Mouse (Mus musculus): ENCODE measurements at regions not wholly inside any gene's neighbourhood (a gene's known extent, or its start where the extent isn't known, plus 50 kb on each side); places are given as distances from the start of the nearest gene placed in this dataset.
"Not testable (repeated sequence)": the region's sequence is repeated elsewhere in the genome, so short reads cannot be mapped to it uniquely, and the experiment has no call there.

DNA sequence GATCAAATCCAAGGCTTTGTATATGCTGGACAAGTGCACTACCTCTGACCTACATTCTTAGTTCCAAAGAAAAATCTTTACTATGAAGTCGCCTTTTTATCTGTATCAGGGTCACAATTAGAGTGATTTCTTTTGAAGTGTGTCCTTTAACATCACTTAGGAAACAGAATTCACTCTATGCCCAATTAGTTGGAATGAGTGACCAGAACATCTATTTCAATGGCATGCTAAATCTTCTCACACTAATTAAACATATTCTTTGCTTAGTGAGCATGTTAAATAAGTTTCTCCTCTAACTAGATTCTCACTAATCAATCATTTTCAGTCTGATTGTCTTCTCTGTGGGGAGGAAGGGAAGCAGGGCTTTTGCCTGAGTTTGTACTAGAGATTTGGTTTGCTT, 84.9 kb downstream of the Arl6ip6 start:
- DNase-seq (ENCODE audit: low read depth, low spot score), result no peak

DNA sequence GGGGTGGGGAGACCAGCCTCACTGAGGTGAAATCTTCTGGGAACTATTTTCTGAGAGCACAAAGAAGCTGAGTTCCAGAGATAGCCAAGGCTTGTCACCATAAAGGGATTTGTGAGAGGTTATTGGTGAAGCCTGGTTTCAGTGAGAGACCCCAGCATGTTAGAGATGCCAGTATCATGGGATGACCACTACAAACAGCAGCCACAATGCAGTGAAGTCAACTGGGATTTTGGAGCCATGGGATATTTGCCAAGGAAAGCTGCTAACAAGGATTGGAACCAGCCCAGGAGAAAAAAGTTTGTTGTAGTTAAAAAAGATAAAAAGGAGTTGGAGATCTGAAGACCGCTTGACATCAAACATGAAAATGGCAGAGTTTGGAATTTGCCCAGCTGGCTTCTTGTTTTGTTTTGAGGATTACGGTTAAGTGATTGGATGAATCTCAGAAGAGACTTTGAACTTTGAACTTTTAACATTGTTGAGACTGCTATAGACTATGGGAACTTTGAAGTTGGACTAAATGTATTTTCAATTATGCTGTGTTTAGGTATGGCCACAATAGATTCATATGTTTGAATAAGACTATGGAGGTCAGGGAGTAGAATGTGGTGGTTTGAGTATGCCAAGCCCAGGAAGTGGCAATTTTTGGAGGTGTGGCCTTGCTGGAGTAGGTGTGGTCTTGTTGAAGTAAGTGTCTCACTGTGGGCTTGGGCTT, 110.3 kb downstream of the Arl6ip6 start:
- no peak for DNase-seq (ENCODE audit: low read depth, low spot score)

DNA sequence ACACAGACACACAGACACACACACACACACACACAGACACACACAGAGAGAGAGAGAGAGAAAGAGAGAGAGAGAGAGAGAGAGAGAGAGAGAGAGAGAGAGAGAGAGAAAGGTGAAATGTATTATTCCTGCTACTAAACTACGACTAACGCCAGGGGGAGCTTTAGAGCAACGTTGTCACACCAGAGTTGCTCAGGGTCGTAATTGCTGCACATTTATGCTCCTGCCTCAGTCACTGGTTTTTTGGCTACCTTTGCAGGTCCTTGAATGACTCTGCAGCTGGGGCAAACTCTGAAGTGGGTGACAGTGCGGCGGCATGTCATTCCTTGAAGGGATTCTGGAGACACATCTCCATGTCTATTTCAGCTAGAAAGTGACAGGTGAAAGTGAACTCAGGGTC, 139.2 kb downstream of the Arl6ip6 start:
- DNase-seq (ENCODE audit: low read depth, low spot score), result peak; percentile 64

DNA sequence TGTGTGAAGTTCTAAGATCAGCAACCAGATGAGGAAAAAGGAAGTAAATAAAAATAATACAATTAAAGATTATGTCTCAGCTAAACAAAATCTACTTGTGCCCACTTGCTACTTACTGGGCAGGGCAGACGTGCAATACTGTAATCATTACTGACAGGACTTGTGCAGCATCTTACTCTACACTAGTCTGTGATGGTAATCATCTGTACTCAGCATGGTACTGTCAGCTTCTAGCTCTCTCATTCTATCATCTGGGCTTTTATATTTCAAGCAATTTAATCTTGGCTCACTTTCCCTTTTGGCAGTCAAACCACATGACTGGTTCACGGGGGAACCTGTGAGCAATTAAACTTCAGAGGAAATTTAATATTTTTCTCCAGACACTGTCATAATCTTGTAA, 167.5 kb downstream of the Arl6ip6 start:
- no peak for DNase-seq (ENCODE audit: low read depth, low spot score)

DNA sequence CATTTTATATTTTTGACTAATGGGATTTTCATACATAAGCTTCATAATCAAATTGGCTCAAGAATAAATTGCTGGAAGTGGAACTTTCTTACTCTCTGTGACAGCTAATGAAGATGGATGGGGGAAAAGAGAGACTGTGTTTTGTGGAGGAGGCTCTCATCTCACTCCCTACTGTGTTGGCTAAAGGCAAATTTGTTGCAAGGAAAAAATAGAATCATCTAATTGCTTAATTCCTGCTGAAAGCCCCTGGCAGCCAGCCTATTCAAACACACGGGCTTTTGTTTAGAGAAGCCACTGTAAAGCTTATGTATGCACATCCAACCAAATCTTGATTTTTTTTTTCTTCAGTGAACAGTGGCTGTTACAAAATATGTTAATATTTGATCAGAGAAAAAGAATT, 190.8 kb downstream of the Arl6ip6 start:
- DNase-seq (ENCODE audit: low read depth, low spot score), result no peak

DNA sequence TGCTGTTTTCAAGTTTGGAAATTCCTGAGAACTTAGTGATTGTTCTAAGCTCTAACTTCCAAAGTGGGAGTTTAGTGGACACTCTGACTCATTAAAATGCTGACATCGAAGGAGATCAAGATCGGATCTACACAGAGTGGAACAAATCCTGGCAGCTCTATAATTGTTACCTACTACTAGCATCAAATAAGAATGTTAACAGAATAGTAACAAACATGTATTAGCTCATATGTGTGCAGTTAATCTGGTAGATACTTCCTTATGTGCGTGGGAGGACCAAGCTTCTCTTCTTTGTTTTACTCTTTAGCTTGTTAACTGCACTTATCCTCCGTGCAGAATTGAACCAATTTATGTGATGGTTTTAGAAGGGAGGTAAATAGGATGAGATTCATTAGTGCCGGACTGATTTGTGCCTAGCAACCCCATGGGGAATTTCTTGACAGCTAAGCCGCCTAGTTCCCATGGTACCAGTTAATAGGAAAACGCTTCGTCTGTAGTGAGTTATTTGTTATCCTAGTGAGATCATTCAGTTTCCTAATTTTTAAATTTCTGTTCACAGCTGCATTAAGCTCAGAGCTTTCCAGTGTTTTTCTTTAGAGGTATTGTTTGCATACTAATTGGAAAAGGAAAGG, 193.1 kb downstream of the Arl6ip6 start:
- DNase-seq (ENCODE audit: low read depth, low spot score), result no peak

DNA sequence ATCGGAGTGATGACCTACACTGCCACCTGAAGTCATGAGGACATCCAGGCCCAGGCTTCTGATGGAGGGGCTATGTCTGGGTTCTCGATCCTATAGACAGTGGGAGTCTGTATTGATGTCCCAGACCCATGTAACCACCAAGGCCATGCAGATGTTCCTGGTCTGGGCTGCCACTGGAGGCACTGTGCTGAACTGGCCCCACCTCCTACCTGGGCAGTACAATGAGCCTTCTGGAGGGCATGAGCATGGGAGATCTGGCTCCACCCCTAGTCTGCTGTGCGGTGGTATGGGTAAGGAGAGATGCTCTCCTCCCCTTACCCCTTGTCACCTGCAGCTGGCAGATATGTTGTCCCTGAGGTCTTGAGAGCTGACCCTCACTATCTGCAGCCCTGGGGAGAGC, 197.1 kb downstream of the Arl6ip6 start:
- DNase-seq (ENCODE audit: low read depth, low spot score), result no peak

DNA sequence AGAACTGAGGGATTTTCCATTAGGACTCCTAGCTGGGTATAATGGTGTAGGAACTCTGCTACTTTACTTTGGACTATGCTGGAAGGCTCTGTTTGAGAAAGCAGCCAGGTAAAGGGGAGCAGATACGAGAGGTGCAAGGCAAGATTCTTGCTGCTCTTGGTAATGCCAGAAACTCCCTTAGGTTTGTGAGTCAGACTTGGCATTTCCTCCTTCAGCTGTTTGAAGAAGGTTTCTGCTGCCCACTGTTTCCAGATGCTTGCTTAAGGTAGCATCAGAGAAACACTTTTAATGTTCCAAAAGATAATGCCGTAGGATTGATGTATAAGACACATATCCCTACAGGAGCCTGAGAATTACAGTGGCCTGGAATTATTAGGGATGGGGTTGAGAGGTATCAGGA, 222.9 kb downstream of the Arl6ip6 start:
- DNase-seq (ENCODE audit: low read depth, low spot score), result no peak

DNA sequence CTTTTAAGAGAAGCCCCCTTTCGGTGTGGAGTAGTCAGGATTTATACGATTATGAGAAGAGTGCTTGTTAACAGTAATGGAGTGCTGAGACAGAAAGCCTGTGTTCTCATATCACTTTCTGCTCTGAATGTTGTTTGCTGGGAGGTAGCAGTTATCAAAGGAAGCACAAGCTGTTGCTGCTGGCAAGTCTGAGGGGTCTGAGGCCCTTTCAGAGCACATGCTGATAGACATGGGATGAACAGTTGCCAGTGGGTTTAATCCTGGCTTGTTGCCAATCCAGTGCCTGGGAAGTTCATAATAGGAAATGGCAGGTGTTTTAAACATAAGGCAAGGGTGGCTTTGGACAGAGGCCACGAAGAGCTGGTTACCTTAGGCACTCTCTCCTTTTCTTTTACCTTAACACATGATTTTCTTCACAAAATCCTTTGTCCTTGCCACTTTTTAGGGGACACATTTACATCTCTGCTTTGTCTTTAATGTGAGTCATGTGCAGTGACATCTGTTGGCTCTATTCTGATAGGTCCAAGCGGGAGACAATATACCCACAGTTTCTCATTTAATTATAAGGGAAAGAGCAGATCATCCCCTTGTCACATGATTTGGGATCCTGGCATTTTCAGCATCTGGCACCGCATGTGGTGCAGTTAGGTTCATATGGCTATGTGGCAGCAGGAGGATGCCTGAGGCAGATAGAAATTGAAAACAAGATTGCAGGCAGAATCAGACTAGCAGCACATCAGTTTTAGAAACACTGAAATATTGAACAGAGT, 245.7 kb downstream of the Arl6ip6 start:
- DNase-seq (ENCODE audit: low read depth, low spot score), result no peak

DNA sequence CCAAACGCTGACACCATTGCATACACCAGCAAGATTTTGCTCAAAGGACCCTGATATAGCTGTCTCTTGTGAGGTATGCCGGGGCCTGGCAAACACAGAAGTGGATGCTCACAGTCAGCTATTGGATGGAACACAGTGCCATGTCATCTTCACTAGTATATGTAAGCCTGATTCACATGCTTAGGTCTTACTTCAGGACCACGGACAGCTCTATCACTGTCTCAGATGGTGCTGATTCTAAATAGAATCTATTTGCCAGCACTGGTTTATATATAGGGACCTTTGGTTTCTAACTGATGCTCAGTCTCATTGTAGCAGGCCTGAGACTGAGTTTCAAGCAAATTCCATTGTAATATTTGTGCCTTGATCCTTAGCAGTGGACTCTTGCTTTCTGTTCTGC, 248.8 kb downstream of the Arl6ip6 start:
- DNase-seq (ENCODE audit: low read depth, low spot score), result peak; percentile 69

DNA sequence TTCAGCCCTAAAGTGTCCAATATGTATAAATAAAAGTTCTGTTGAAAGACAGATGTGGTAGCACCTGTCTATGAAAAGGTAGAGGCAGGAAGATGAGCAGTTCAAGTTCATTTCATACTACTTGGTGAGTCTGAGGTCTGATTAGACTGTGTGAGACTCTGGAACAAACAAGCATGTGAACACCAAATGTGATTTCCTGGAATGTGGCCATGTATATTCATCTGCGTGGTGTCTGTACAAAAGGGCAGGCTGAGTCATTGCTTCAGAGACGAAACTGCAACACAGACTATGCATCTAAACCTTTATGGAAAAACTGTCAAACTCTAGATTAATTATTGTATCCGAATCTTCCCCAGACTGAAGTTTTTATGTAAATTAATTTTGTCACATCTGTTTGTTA, 268.7 kb downstream of the Arl6ip6 start:
- no peak for DNase-seq (ENCODE audit: low read depth, low spot score)

DNA sequence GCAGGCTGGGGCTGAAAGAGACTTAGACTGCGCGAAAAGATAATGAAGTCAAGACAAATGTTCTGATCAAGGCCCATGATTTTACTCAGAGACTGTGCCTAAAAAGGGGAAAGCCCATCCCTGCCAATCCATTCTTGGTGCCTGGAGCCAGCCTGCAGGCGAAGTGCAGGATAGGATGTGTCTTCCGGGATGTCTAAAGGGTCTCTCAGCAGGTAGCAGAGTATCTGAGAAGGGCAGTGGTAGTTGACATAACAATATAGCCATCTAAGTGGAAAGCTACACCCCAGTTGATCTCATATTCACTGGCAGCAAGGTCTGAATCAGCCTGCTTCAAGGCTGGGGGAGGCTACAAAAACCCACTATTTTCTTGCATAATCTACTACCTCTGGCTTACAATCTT, 282.9 kb downstream of the Arl6ip6 start:
- peak; percentile 76 for DNase-seq (ENCODE audit: low read depth, low spot score)

DNA sequence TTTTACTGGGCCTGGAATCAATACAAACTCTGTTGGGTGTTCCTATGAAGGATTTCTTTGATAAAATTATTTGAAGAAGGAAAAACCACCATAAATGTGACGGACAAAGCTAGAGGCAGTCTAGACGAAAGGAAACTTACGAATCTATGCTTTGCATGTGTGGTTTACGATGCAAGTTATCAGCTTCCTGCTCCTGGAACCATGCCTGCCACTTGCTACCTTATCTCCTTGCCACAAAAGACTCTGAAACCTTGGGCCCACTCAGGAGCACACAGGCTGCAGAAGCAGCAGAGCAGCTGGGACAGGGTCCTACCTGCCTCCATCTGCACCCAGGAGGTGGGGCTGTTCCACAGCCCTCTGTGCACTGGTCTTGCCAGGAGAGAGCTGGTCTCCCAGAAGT, 287.5 kb downstream of the Arl6ip6 start:
- not testable (repeated sequence) for DNase-seq (ENCODE audit: low read depth, low spot score)

DNA sequence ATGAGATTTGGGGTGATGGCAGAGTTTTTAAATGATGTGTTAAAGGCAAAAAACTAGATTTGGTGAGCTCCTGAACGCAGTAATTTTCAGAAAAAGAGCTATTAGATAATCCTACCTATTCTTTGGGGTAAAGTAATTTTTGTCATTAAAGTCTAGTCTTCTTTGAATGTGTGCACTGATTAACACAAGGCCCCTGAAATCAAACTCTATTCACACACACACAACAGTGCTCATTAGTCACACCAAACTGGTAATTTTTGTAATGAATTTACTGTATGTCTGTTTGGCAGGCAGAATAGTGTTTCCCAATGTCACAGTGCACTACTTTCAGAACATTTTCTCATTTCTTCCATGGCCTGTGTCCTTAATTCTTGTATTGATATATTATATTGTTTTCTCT, 296.8 kb downstream of the Arl6ip6 start:
- DNase-seq (ENCODE audit: low read depth, low spot score), result no peak

DNA sequence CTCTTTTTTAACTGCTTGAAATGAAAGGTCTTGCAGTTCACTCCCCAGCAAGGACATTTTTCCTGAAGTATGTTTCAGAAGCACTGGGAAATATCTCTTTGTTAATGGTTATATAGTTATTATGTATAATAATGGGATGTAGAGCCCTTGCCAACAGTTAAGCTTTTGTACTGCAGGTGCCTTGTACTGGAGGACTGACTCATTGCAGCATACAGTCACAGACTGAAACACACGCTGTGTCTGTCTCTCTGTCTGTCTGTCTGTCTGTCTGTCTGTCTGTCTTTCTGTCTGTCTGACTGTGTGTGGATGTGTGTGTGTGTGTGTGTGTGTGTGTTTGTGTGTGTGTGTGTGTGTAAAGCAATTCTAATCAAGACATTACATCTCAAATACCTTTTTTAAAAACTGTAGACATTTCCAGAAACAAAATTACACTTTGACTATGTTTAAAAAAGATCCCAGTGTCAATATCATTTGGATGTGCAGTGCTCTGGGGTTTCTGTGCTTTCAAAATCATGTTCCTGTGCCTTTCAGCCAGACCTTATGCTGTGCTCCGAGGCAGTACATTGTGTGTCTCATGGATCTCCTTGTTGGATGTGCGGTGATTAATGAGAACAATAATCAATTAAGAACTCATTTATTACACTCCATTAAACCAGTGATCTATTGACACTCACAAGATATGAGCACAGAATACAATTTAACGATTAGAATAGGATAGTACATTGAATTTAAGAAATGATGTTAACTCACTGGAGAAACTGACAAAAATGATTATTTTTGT, 299.5 kb downstream of the Arl6ip6 start:
- DNase-seq (ENCODE audit: low read depth, low spot score), result no peak

DNA sequence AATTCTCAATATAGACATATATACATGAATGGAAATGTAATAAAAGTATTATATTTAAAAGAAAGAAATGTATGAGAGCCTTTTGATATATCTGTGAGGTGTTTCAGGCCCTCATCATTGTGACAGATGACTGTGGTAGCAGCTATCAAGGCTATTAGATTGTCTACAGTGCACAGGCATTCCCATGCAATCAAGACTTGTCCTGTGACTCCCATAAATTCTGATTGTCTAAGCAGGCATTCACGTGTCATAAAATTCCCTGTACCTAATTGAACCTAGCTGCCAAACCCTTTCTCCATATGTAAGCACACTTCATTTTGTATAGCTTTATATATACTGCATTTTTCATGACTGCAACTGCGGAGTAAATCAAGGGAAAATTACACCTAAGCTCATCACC, 301.3 kb downstream of the Arl6ip6 start:
- no peak for DNase-seq (ENCODE audit: low read depth, low spot score)

DNA sequence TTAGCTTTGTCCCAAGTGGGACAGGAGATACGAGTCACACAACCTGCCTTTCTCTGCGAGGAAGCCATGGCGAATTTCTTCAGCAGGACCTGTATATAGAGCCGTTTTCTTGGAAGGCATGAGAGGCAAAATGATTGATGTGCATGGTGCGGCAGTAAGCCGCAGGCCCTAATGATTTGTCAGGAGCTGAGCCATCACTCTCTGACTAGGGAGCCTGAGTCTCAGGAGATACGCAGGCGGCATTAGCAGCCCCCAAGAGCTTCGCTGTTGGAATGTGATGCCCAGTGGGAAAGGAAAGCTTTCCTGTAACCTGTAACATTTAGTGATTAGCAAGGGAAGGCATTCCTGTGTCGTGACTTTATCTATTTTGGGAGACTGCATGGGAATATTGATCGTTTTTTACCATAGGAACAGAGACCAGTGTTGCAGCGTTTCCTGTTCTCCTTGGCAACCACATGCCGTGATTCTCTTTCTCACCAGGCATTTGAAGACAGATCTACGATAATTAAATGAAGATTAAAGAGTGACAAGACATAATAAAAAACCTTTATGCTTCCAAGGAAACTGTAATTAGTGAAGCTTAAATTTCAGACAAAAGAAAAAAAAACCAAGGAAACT, 310.2 kb downstream of the Arl6ip6 start:
- DNase-seq (ENCODE audit: low read depth, low spot score), result no peak

DNA sequence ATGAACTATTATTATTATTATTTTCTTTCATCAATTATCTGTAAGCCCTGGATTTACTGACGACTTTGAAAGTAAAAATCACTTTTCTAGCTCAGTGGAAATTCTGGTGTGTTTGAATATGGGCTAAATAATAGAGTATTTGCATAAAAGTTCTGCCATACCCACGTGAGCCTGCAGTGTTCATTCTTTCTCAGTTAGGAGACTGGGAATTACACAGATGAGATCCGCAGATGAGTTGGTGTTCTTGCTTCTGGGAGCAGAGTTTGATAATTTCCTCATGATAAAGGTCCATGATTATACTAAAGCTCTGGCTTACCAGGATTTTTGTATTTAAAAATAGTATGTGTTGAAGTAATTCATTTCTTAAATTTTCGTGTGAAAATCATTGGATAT, 310.7 kb downstream of the Arl6ip6 start:
- DNase-seq (ENCODE audit: low read depth, low spot score), result no peak

DNA sequence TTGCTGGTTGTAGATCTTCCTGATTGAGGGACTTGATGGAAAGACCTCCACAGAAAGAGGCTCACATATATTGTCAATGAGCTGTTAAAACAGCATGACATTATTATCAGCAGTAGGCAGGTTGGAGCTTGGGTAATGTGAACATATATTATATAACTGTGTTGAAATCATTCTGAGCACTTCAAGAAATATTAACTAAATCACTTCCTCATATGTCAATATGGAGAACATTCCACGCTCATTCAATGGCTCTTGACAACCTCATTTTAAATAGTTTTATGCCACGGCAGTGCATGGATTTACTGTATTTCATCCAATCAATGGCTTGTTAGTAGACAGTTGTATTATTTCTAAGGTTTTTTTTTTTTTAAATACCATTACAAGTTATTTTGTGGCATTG, 350.6 kb downstream of the Arl6ip6 start:
- DNase-seq (ENCODE audit: low read depth, low spot score), result no peak

DNA sequence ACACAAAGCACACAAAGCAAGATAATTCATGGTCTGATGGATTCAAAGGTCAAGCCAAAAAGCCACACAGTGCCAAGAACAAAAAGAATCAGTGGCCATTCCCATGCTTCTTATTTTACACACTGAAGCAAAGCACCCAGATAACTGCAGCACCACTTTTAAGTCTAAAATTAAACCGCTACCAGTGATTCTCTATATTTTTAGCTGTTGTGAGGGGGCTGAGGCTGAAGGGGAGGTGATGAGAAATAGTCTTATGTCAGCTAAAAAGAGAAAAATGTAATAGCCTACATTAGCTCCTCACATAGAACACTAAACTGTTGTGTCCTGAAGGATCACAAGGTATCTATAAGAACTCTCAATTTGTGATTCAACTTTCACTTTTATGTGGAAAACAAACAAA, 382.5 kb downstream of the Arl6ip6 start:
- DNase-seq (ENCODE audit: low read depth, low spot score), result no peak

DNA sequence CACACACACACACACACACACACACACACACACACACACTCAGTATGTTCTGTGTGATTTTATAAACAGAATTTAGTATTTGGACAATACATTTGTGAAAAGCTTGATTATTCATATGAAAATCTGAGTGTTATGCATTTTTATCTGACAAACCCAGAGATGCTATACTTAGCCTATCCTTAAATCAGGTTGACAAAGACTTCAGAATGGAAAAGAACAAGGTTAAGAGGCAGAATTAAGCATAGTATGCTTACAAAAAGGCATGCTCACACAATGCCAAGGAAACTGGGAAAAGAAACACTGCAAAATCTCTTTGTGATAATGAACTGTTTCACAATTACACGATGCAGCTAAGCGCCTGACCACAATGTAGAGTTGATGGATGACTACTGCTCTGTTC, 414.3 kb downstream of the Arl6ip6 start:
- DNase-seq (ENCODE audit: low read depth, low spot score), result no peak

DNA sequence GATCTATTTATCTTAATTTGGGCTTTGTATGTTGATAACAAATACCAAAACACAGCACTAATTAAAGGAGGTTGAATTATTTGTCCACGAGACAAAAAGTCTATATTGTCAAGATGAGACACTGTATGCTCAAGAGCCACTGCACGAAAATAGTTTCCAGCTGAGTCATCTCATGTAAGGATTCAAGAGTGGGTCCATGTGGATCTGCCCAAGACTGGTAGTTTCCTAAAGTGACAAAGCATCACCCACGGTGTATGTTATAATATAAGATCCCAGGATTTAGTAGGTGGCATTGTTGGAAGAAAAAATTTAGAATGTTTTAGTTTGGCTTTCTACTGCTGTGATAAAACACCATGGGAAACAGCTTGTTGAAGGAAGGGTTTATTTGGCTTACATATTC, 428.2 kb downstream of the Arl6ip6 start:
- no peak for DNase-seq (ENCODE audit: low read depth, low spot score)

All from ZHBTc4 (cell line).